12 mouse cellular contexts compared by ENCODE assay signal in genomic region chr10:59885174-59886080, GRCm38 (mm10). TPM values are rescaled to one million over a fixed set of nuclear protein-coding genes. Genes with fewer than 3 reads are reported as not detected.
DNase-seq lines count a peak whose midpoint lies in the region; ATAC-seq and TF ChIP-seq lines count a peak whose summit lies in the region.
"Had no signal": no experiment of that assay in that cellular context is flagged by ENCODE, and none has a peak within 500 bp of the region (broad histone marks: within the 10 kb centered on the region; RNA-seq: fewer than 3 reads in every experiment).

No protein-coding gene starts in this region.

- H3K27ac ChIP-seq in heart, embryonic 12.5 days (ENCODE audit: poor library complexity, severe bottlenecking): no peak overlapping the region
- peak overlapping the region; percentile 62 for H3K27ac ChIP-seq in spleen, adult 2 months (ENCODE audit: insufficient read depth, low read length)
- peak overlapping the region; percentile 78 for H3K27ac ChIP-seq in liver, embryonic 13.5 days
- no peak overlapping the region for H3K27ac ChIP-seq in midbrain, embryonic 16.5 days (ENCODE audit: low read length)
- H3K27ac ChIP-seq: hindbrain, embryonic 14.5 days had no signal

- WGBS in heart, embryonic 12.5 days: 86% methylated on average over 14 of the region's 14 CpGs
- WGBS in spleen, adult 2 months: 37% methylated on average over 14 of the region's 14 CpGs
- WGBS in liver, embryonic 13.5 days (ENCODE audit: insufficient replicate concordance): 72% methylated on average over 14 of the region's 14 CpGs
- WGBS in midbrain, embryonic 16.5 days: 88% methylated on average over 14 of the region's 14 CpGs

- no peak overlapping the region for H3K4me3 ChIP-seq in heart, embryonic 12.5 days
- no peak overlapping the region for H3K4me3 ChIP-seq in spleen, adult 2 months (ENCODE audit: extremely low read depth, insufficient read depth, insufficient read length)
- no peak overlapping the region for H3K4me3 ChIP-seq in liver, embryonic 13.5 days (replicated peaks)
- no peak overlapping the region for H3K4me3 ChIP-seq in midbrain, embryonic 16.5 days (ENCODE audit: low read depth, low read length)

- H3K9me3 ChIP-seq in heart, embryonic 12.5 days (replicated peaks): no peaks in the 10 kb centered on the region
- H3K9me3 ChIP-seq in liver, embryonic 13.5 days (replicated peaks): no peaks in the 10 kb centered on the region
- H3K9me3 ChIP-seq in midbrain, embryonic 16.5 days (replicated peaks; ENCODE audit: control insufficient read depth, low read length, poor library complexity, severe bottlenecking): no peaks in the 10 kb centered on the region

- peaks cover 27% of the 10 kb centered on the region for H3K36me3 ChIP-seq in heart, embryonic 12.5 days
- H3K36me3 ChIP-seq in spleen, adult 2 months (ENCODE audit: control insufficient read depth, insufficient read depth, low read length): no peaks in the 10 kb centered on the region
- H3K36me3 ChIP-seq in liver, embryonic 13.5 days: peaks cover 61% of the 10 kb centered on the region
- no peaks in the 10 kb centered on the region for H3K36me3 ChIP-seq in midbrain, embryonic 16.5 days (ENCODE audit: control insufficient read depth, insufficient read depth, low read length)

- H3K4me1 ChIP-seq in heart, embryonic 12.5 days (replicated peaks): peaks cover 20% of the 10 kb centered on the region
- H3K4me1 ChIP-seq in spleen, adult 2 months (ENCODE audit: control insufficient read depth, insufficient read depth, insufficient read length): peaks cover 27% of the 10 kb centered on the region; the same call in 1 of the 2 replicates
- peaks cover 87% of the 10 kb centered on the region for H3K4me1 ChIP-seq in liver, embryonic 13.5 days (replicated peaks)
- peaks cover 7% of the 10 kb centered on the region for H3K4me1 ChIP-seq in midbrain, embryonic 16.5 days (ENCODE audit: control insufficient read depth, insufficient read depth, low read length)

- no peaks in the 10 kb centered on the region for H3K27me3 ChIP-seq in heart, embryonic 12.5 days (replicated peaks)
- no peaks in the 10 kb centered on the region for H3K27me3 ChIP-seq in spleen, adult 2 months (ENCODE audit: control insufficient read depth, insufficient read depth, low read length)
- no peaks in the 10 kb centered on the region for H3K27me3 ChIP-seq in liver, embryonic 13.5 days
- no peaks in the 10 kb centered on the region for H3K27me3 ChIP-seq in midbrain, embryonic 16.5 days (ENCODE audit: control insufficient read depth, insufficient read depth, low read depth, low read length)

- intact Hi-C loops in heart, postnatal 10 days (cut with DNase I): no loop called here

- H3K9ac ChIP-seq in heart, embryonic 12.5 days: peak overlapping the region; percentile 28; the same call in 1 of the 2 replicates
- H3K9ac ChIP-seq in liver, embryonic 13.5 days: peak overlapping the region; percentile 61
- H3K9ac ChIP-seq in midbrain, embryonic 16.5 days (ENCODE audit: low read depth, low read length): no peak overlapping the region

- no peak for TF ChIP-seq POLR2A in spleen, adult 2 months (IDR thresholded peaks at IDR 0.05; ENCODE audit: low read depth, low read length)

- no peak for TF ChIP-seq CTCF in spleen, adult 2 months (IDR thresholded peaks at IDR 0.05; ENCODE audit: extremely low read depth, insufficient read depth, insufficient read length, insufficient replicate concordance)

- no peak overlapping the region for H3K4me2 ChIP-seq in heart, embryonic 12.5 days
- no peak overlapping the region for H3K4me2 ChIP-seq in liver, embryonic 13.5 days
- H3K4me2 ChIP-seq in midbrain, embryonic 16.5 days (ENCODE audit: low read length): no peak overlapping the region
- H3K4me2 ChIP-seq: hindbrain, embryonic 14.5 days had no signal

- no peak for DNase-seq in heart, postnatal 10 days
- DNase-seq in spleen, adult 2 months (ENCODE audit: low read depth in 1 of 2, low spot score in 2 of 2): no peak
- DNase-seq in spleen, postnatal 4 days (ENCODE audit: low spot score in 2 of 2): no peak
- no peak for DNase-seq in liver, embryonic 13.5 days
- DNase-seq in layer of hippocampus, postnatal 14 days (ENCODE audit: low spot score in 2 of 2): no peak
- no peak for DNase-seq in gastrocnemius, postnatal 10 days
- DNase-seq: cerebellum, postnatal 36 days; left cerebral cortex, postnatal 4 days; thymus, postnatal 25 days had no signal

- ATAC-seq in heart, embryonic 12.5 days (ENCODE audit: insufficient number of reproducible peaks, low FRiP score): no peak
- ATAC-seq in liver, embryonic 13.5 days (ENCODE audit: low read depth): peak; percentile 12; the same call in 1 of the 2 replicates
- ATAC-seq in midbrain, embryonic 16.5 days: no peak

RNA-seq across cellular contexts. Expression of gene Dnajb12, which starts 6.1 kb away (rescaled TPM):
- polyA plus RNA-seq in heart, embryonic 12.5 days (2016; fragmentation: Nextera tagmentation; extraction: Ambion mirVana): 31.4 and 32.8 TPM in 2 replicates
- total RNA-seq in heart, postnatal 10 days (2021): 10 to 100 TPM; 35.2 to 41.9 TPM
- polyA plus RNA-seq in spleen, adult 2 months (2012; rRNA removed): 29.9 and 32.4 TPM in 2 replicates
- polyA plus RNA-seq in liver, embryonic 13.5 days (2015; fragmentation: Nextera tagmentation; extraction: Ambion mirVana): 13.4 and 15.5 TPM in 2 replicates
- total RNA-seq in layer of hippocampus, postnatal 14 days (2021): 10 to 100 TPM; 48.0 to 50.1 TPM
- total RNA-seq in gastrocnemius, postnatal 10 days (2021): 10 to 100 TPM; 44.0 to 44.9 TPM
- 18.5 and 19.1 TPM in 2 replicates for polyA plus RNA-seq in midbrain, embryonic 16.5 days (2015; fragmentation: Nextera tagmentation; extraction: Ambion mirVana)

Comparison
In these comparisons a context has a peak if more than half of its experiments do, and no peak if none do; other contexts are left out.
1. H3K27ac ChIP-seq: peak in spleen, adult 2 months (single experiment) and liver, embryonic 13.5 days (single experiment); none in heart, embryonic 12.5 days (single experiment) and midbrain, embryonic 16.5 days (single experiment).